Mouse (Mus musculus) kidney, adult 2 months (tissue): ENCODE data around the gene Atxn7l3b.

Experiments
- CTCF ChIP-seq: fragments of 200-500 bp; conservative IDR thresholded peaks from 2 replicates; pipeline ENCODE4 v1.5.1; 2011; ENCODE audit warnings: low read depth, mild to moderate bottlenecking, control low read depth, low read length, moderate library complexity, mixed read lengths; ENCODE audit not compliant: insufficient read depth, insufficient read length
- POLR2A ChIP-seq: fragments of 200-500 bp; IDR thresholded peaks from one replicate; pipeline ENCODE4 v1.6.1; 2011; ENCODE audit warnings: low read depth, low read length, control low read depth

GRCm38 (mm10) chr10:112929222-112929615 lies 418 bp upstream of the Atxn7l3b start:
- TF ChIP-seq POLR2A (no peak), CTCF (no peak)
